Mouse (Mus musculus): ENCODE measurements around the gene Prss45.

- TF ChIP-seq CTCF (IDR thresholded peaks at IDR 0.05): no peak
- TF ChIP-seq EP300 (IDR thresholded peaks at IDR 0.05): no peak
Observed at GRCm38 (mm10) chr9:110834411-110834810, at the start of gene Prss45.
